Mouse (Mus musculus) embryonic facial prominence, embryonic 10.5 days (tissue): ENCODE measurements around the gene Slc5a6. TPM values are rescaled to one million over a fixed set of nuclear protein-coding genes. Genes with fewer than 3 reads are reported as not detected.

Source experiments
- polyA plus RNA-seq: library from polyadenylated mRNA; unstranded; fragments of >200 nt; fragmentation: Nextera tagmentation; extraction: Ambion mirVana; gene quantifications from 2 replicates; pipeline ENCODE4 v1.2.1, GENCODE M21; 2016

Gene Slc5a6
- polyA plus RNA-seq, 1 experiment from 2014 or later, result 9.9 TPM

Other genes with a start within 250 kb of the Slc5a6 start
- gene Mapre3, start 234.3 kb downstream of the Slc5a6 start, polyA plus RNA-seq, result 15.2 and 15.5 TPM in 2 replicates
- 68.7 and 71.1 TPM in 2 replicates for gene Tmem214, start 180.9 kb downstream of the Slc5a6 start, polyA plus RNA-seq
- gene Agbl5, start 160.2 kb downstream of the Slc5a6 start, polyA plus RNA-seq, result 21.8 and 26.9 TPM in 2 replicates
- 399 and 407 TPM in 2 replicates for gene Ost4, start 141.1 kb downstream of the Slc5a6 start, polyA plus RNA-seq
- gene Emilin1, start 135.5 kb downstream of the Slc5a6 start, polyA plus RNA-seq, result 158 and 162 TPM in 2 replicates
- 8.1 and 9.9 TPM in 2 replicates for gene Khk, start 127.5 kb downstream of the Slc5a6 start, polyA plus RNA-seq
- gene Cgref1, start 103.3 kb downstream of the Slc5a6 start, polyA plus RNA-seq, result 2.2 and 3.2 TPM in 2 replicates
- 142 and 150 TPM in 2 replicates for gene Preb, start 88.6 kb downstream of the Slc5a6 start, polyA plus RNA-seq
- gene Tcf23, start 80.3 kb downstream of the Slc5a6 start, polyA plus RNA-seq, result not detected in 2 replicates
- gene Atraid, start 612 bp downstream of the Slc5a6 start, polyA plus RNA-seq, result 60.2 and 64.8 TPM in 2 replicates
- gene Cad, start 5.9 kb upstream of the Slc5a6 start, polyA plus RNA-seq, result 64.6 and 71.3 TPM in 2 replicates
- not detected in 2 replicates for gene Dnajc5g, start 57.4 kb upstream of the Slc5a6 start, polyA plus RNA-seq
- 0.59 and 0.85 TPM in 2 replicates for gene Slc30a3, start 59.3 kb upstream of the Slc5a6 start, polyA plus RNA-seq
- gene Trim54, start 67.8 kb upstream of the Slc5a6 start, polyA plus RNA-seq, result not detected in 2 replicates
- not detected in 2 replicates for gene Ucn, start 89.9 kb upstream of the Slc5a6 start, polyA plus RNA-seq
- gene Mpv17, start 105.3 kb upstream of the Slc5a6 start, polyA plus RNA-seq, result 63.5 and 70.1 TPM in 2 replicates
- gene Gm29609, start 131.0 kb upstream of the Slc5a6 start, polyA plus RNA-seq, result 1.5 TPM in 2 replicates
- gene Gtf3c2, start 131.2 kb upstream of the Slc5a6 start, polyA plus RNA-seq, result 123 and 124 TPM in 2 replicates
- 125 and 127 TPM in 2 replicates for gene Snx17, start 144.3 kb upstream of the Slc5a6 start, polyA plus RNA-seq
- gene Eif2b4, start 144.5 kb upstream of the Slc5a6 start, polyA plus RNA-seq, result 81.4 and 91.1 TPM in 2 replicates
- 11.4 and 12.3 TPM in 2 replicates for gene Zfp513, start 153.4 kb upstream of the Slc5a6 start, polyA plus RNA-seq
- 185 and 197 TPM in 2 replicates for gene Ppm1g, start 171.8 kb upstream of the Slc5a6 start, polyA plus RNA-seq
- 140 and 143 TPM in 2 replicates for gene Nrbp1, start 191.9 kb upstream of the Slc5a6 start, polyA plus RNA-seq
- 0.40 TPM in 1 of 2 replicates, not detected in the other for gene Gm9970, start 192.3 kb upstream of the Slc5a6 start, polyA plus RNA-seq
- 16.8 and 21.2 TPM in 2 replicates for gene Krtcap3, start 202.8 kb upstream of the Slc5a6 start, polyA plus RNA-seq
- 37.3 and 39.2 TPM in 2 replicates for gene Ift172, start 242.2 kb upstream of the Slc5a6 start, polyA plus RNA-seq
- 54.6 and 57.1 TPM in 2 replicates for gene Fndc4, start 247.2 kb upstream of the Slc5a6 start, polyA plus RNA-seq
- 0.19 and 0.29 TPM in 2 replicates for gene Gckr, start 248.5 kb upstream of the Slc5a6 start, polyA plus RNA-seq